Mouse (Mus musculus): ENCODE results near the gene Il2rg.

Gene Il2rg

DNA sequence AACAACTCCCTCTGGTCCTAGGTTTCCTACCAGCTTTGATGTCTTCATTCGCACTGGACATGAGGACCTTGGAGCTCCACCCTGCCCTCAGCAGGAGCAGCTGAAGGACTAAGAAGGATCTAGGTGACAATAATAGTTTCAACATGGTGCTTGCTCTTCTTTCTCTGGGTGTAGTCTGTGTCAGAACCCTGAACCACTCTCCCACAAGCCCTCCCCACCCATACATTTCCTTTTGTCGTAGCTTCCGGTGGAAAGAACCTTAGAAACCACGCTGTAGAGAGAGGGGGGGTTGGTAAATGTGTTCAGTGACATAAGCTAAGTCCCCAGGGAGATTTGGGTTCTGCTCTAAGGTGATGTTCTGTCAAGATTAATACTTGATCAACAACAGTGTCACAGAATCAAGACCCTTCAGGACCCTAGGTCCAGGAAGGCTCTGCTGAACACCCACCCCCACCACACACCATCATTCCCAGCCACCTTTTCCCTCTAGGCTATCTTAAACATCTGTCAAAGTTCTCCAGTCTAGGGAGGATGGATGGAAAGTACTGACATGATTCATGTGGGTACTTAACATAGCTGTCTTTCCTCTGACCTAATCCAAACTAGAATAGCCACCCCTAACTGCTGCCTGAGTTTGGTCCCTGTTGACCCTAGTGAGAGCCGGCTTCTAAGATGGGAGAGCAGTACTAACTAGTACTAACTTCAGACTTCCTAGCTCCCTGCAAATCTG is at the start of gene Il2rg:
TSS of gene Il2rg (minus strand) at position 231 of the 730 bp plus-strand sequence.
- CTCF ChIA-PET: no interaction called here

GRCm38 (mm10) chrX:101313625-101314359 is 45.7 kb upstream of the Il2rg start:
- CTCF ChIA-PET: no interaction called here

DNA sequence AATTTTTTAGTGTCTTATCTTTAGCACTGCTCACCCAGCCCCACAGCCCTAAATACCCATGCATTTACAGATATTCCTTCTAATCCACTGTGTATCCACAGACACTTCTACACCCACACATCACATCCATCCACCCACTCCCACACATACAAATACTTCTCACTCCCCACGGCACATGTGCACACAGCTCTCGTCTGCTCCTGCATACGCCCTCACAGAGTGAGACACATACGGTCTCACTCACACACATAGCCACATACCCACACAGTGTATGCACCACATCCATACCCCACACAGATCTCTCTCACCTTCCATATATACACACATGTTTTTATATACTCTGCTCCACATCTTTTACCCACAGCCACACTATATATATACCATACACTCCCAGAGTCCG is 41.2 kb upstream of the Il2rg start:
- CTCF ChIA-PET: no interaction called here

GRCm38 (mm10) chrX:101304646-101305045 is 36.6 kb upstream of the Il2rg start:
- CTCF ChIA-PET: no interaction called here

GRCm38 (mm10) chrX:101301654-101302053 is 33.6 kb upstream of the Il2rg start:
- CTCF ChIA-PET: no interaction called here

DNA sequence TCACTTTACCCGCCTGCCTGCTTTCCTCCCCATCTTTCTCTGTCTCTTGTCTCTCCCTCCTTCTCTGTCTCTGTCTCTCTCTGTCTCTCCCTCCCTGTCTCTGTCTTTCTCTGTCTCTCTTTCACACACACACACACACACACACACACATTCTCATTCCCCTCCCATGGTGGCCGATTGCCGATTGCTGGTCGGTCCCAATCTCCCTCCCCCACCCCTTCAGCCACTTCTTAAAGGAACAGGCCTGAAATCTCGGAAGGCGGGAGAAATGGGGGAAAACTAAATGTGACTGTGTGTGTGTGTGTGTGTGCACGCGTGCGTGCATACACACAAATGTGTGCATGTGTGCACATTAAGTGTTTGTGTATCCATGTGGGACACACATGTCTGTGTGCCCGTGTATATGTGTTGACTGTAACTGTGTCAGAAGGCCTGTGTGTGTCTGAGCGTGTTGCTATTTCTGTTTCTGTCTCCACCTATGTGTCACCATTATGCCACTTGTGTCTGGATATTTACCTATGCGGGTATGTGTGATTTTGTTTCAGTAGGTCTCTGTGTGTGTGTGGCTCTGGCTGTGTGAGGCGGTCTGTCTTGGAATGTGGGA is 32.5 kb upstream of the Il2rg start:
- CTCF ChIA-PET: no interaction called here

- CTCF ChIA-PET: no interaction called here
Observed at GRCm38 (mm10) chrX:101299473-101300426, 31.7 kb upstream of the Il2rg start.

DNA sequence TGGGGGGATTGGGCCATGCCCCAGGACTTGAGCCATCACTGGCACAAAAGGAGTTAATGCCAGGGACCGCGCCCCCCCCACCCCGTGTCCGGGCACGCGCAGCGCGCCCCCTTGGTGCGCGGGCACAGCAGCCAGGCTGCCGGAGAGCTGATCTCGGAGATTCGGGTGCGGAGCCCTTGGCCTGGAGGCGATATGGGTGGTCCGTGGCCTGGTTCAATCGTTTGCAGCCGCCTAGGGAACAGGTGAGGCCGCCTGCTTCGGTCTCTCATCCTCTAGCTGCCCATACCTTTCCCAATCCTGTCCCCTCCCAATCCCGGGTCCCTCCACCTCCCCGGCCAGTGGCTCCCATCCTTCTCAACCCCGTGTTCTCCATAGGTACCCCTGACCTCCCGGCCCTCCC is 31.0 kb upstream of the Il2rg start, which contains the start of gene Nlgn3:
TSS of gene Nlgn3 (plus strand) at position 114 of the 400 bp plus-strand sequence.
- CTCF ChIA-PET: no interaction called here

DNA sequence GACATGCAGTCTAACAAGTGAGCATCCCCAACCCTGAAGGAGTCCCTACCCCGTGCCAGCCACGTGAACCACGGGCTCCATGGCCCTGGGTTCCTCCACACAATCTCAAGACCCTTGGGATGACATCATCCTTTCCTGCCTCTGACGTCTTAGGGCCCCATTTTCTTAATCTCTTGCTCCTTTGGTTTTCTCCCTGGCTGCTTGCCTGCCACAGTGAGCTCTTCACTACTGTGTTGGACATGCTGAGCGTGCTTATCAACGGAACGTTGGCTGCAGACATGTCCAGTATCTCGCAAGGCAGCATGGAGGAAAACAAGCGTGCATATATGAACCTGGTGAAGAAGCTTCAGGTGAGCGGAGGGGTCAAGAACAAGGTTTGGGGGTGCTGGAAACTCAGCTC is 22.1 kb upstream of the Il2rg start:
- CTCF ChIA-PET: no interaction called here

DNA sequence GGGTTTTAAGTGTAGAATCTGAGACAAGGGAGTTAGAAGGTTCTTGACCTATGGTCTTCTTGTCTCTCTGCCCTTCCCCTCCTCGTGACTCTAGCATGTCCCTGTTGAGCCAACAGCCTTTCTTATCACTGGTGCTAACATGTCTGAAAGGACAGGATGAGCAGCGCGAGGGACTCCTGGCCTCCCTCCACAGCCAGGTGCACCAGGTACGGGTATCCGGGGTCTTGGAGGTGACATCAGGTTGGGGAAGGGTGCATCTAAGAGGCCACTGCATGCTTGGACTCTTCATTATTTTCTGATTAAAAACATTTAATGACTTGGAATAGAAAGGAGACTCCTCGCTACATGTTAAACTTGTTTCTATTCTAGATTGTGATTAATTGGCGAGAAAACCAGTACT is 21.0 kb upstream of the Il2rg start:
- CTCF ChIA-PET: no interaction called here

DNA sequence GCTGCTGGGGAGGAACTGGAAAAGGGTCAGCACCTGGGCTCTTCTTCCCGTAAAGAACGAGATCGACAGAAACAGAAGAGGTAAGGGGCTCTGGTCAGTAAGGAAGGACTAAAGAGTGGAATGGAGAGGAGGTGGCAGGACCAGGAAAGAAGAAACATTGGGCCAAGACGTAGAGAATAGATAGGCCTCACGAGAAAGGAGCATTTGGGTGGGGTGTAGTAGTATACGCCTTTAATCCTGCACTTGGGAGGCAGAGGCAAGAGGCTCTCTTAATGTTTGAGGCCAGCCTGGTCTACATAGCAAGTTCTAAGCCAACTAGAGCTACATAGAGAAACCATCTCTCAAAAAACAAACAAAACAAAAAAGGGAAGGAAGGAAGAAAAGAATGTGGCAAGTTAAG is 20.4 kb upstream of the Il2rg start:
- CTCF ChIA-PET: interaction anchor here (0.7 kb wide), 1 partner anchor 35 kb away, joined by 3 read pairs; no protein-coding TSS in a partner anchor

GRCm38 (mm10) chrX:101287543-101287942 is 19.5 kb upstream of the Il2rg start:
- CTCF ChIA-PET: no interaction called here

- CTCF ChIA-PET: no interaction called here
Observed at GRCm38 (mm10) chrX:101285953-101286670, 18.1 kb upstream of the Il2rg start.

- CTCF ChIA-PET: interaction anchor here (0.6 kb wide), 1 partner anchor 29 kb away, joined by 3 read pairs; no protein-coding TSS in a partner anchor
Observed at GRCm38 (mm10) chrX:101285534-101285933, 17.5 kb upstream of the Il2rg start.

DNA sequence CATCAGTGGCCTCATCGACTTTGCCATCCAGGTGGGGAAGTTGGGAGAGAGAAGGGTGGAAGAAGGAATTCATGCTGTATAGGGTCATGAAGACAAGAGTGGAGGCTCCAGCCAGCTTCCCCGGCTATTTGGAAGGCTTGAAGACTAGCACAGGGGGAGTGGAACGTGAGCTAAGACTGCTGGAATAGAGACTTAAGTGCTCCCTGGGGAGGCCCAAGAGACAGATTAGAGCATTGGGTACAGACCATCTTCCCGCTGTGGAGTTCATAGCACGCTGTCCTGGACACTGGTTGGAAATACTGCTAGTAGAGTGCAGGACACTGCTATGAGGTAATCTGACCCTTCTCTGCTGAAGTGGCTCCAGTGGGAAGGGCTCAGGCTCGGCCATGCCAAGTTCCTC is 14.8 kb upstream of the Il2rg start:
- CTCF ChIA-PET: interaction anchor here (0.6 kb wide), 1 partner anchor 23 kb away, joined by 4 read pairs; no protein-coding TSS in a partner anchor

DNA sequence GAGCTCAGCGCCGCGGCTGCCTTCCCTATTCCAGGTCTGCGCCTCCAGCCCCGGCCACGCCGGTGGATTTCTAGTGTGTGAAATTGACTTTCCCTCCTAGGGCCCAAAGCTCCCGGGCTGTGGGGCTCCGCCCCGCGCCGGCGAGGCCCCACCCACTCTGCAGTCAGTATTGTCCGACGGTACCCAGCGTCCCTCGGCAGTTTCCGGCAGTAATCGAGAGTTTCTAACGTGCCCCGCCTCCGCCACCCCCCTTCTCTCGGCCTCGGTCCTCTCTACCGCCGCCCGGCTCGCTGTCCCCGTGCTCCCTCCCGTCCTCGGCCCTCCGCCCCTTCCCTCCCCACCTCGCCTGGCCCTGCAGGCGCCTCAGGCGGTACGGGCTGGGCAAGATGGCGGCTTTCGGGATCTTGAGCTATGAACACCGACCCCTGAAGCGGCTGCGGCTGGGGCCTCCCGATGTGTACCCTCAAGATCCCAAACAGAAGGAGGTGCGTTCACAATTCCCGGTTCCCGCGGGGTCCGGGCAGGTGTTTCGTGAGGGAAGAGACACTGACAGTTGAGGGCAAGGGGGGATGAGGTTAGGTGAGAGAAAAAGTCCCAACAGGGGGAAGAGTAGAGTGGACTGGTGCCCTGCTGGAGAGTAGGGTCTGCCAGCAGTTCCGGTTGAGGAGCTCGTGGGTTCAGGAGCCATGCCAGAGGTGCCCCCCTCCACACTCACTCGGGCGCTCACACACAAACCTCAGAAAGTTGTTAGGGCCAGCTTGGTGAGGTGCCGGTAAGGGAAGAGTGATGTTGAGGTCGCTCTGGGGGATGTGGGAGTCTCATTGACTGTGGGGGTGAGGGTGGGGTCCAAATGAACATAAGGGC is 6.1 kb upstream of the Il2rg start, which contains the start of gene Med12:
TSS of gene Med12 (plus strand) at position 156 of the 864 bp plus-strand sequence.
- CTCF ChIA-PET: interaction anchor here (0.5 kb wide), 1 partner anchor 29 kb away, joined by 3 read pairs; no protein-coding TSS in a partner anchor

DNA sequence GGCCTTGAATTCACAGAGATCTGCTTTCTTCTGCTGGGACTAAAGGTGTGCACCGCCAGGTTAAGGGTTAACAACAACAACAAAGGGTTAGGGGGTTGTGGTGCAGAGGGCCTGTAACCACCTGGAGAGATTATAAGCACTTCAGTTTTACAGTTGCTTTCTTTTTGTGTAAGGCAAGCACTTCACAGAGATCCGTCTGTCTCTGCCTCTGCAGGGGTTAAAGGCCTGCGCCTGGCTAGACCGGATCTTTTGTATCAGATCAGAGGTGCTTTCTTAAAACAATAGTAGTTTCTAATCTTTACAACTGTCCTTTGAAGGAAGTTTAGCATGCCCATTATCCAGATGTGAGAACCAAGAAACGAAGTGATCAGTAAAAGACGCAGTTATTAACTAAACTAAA is 5.4 kb upstream of the Il2rg start:
- CTCF ChIA-PET: no interaction called here

GRCm38 (mm10) chrX:101268755-101269124 is 685 bp upstream of the Il2rg start, which contains the start of gene Gm20489:
TSS of gene Gm20489 (minus strand) at chrX:101269023.
- CTCF ChIA-PET: no interaction called here

GRCm38 (mm10) chrX:101266631-101267030 is 1.4 kb downstream of the Il2rg start:
- CTCF ChIA-PET: interaction anchor here (0.6 kb wide), 2 partner anchors 10 to 33 kb away, joined by 3 read pairs; no protein-coding TSS in a partner anchor

DNA sequence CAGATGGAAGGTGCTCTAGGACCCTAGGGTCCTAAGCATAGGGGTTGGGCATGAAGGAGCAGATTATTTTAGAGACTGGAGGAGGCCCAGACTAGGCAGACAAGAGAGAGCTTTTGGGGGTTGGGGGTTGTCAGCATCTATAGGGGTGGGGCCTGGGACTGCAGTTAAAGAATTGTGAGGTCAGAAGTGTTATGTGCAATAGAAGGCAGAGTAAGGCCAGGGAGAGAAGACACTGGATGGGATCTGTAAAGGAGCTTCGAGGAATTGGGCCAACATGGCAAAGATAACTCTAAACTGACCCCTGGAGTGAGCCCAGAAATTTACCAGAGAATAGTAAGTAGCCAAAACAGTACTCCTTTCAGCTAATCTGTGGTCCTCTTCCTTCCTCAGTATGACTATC is 4.2 kb downstream of the Il2rg start, which contains the start of gene Gm614:
TSS of gene Gm614 (minus strand) at position 101 of the 400 bp plus-strand sequence.
- CTCF ChIA-PET: no interaction called here

All from spleen, embryonic (tissue).